Mouse (Mus musculus) midbrain, postnatal 0 days (tissue): ENCODE results near the gene Cacna2d2. TPM values are rescaled to one million over a fixed set of nuclear protein-coding genes. Genes with fewer than 3 reads are reported as not detected.

Experiments
- ATAC-seq: fragments of 200-750 bp; cut with Nextera tagmentation; 2 replicates; pipeline ENCODE4 v1.8.0; 2017; ENCODE audit warnings: moderate number of reproducible peaks, mild to moderate bottlenecking, moderate TSS enrichment, moderate library complexity; ENCODE audit not compliant: low FRiP score
- DNase-seq: peaks from one replicate; pipeline ENCODE4 v3.0.0-alpha.2; 2015; ENCODE audit warnings: low spot score
- H3K27ac ChIP-seq: fragments of 300-500 bp; sonication (generic); 2 replicates; pipeline ENCODE4 v1.5.1; 2014; ENCODE audit warnings: low read depth, mild to moderate bottlenecking, low read length, mixed read lengths
- H3K27me3 ChIP-seq: fragments of 300-500 bp; sonication (generic); 2 replicates; pipeline ENCODE4 v1.6.1; 2014; ENCODE audit warnings: low read length, control low read depth, mixed read lengths; ENCODE audit not compliant: insufficient read depth
- H3K36me3 ChIP-seq: fragments of 300-500 bp; sonication (generic); 2 replicates; pipeline ENCODE4 v1.6.1; 2014; ENCODE audit warnings: low read length, control low read depth, mixed read lengths; ENCODE audit not compliant: insufficient read depth
- H3K4me1 ChIP-seq: fragments of 300-500 bp; sonication (generic); 2 replicates; pipeline ENCODE4 v1.6.1; 2014; ENCODE audit warnings: mild to moderate bottlenecking, control low read depth, antibody characterized with exemption, low read length, mixed read lengths; ENCODE audit not compliant: insufficient read depth
- H3K4me2 ChIP-seq: fragments of 300-500 bp; sonication (generic); 2 replicates; pipeline ENCODE4 v1.6.1; 2014; ENCODE audit warnings: low read depth, mild to moderate bottlenecking, low read length, mixed read lengths; ENCODE audit not compliant: poor library complexity, severe bottlenecking
- H3K4me3 ChIP-seq: fragments of 300-500 bp; sonication (generic); 2 replicates; pipeline ENCODE4 v1.5.1; 2014; ENCODE audit warnings: low read depth, mild to moderate bottlenecking, low read length, moderate library complexity
- H3K9ac ChIP-seq: fragments of 300-500 bp; sonication (generic); replicated peaks from 2 replicates; pipeline ENCODE4 v1.6.1; 2014; ENCODE audit warnings: mild to moderate bottlenecking, low read length, moderate library complexity, mixed read lengths; ENCODE audit not compliant: poor library complexity, severe bottlenecking
- H3K9me3 ChIP-seq: fragments of 300-500 bp; sonication (generic); 2 replicates; pipeline ENCODE4 v1.6.1; 2016; ENCODE audit warnings: low read length, control low read depth
- CTCF ChIP-seq: IDR thresholded peaks from 2 replicates; pipeline ENCODE4 v1.5.1; 2016; ENCODE audit warnings: antibody characterized with exemption, mild to moderate bottlenecking
- WGBS: fragments of 180-500 bp; shearing (Covaris S2); extraction: QIAGEN DNeasy Blood & Tissue Kit; methylation state at CpG from one replicate; pipeline ENCODE4 v1.1.7; 2014; 5-methylcytosine and 5-hydroxymethylcytosine counted together
- polyA plus RNA-seq: library from polyadenylated mRNA; unstranded; fragments of >200 nt; fragmentation: Nextera tagmentation; extraction: Ambion mirVana; gene quantifications from 2 replicates; pipeline ENCODE4 v1.2.1, GENCODE M21; 2015
- total RNA-seq: library from RNA; depleted of rRNA; stranded (reverse); fragments of >200 nt; gene quantifications from 2 replicates; pipeline ENCODE4 v1.2.3, GENCODE M21; 2014

Cacna2d2 gene
- total and polyA plus RNA-seq, 2 experiments from 2014 or later = 9.0 to 191 TPM

- no peak overlapping the region for H3K4me2 ChIP-seq
- TF ChIP-seq CTCF = no peak
- H3K4me1 ChIP-seq = peaks cover 9% of the 10 kb centered on the region; the same call in 1 of the 2 replicates
- H3K4me3 ChIP-seq = no peak overlapping the region
- H3K9ac ChIP-seq = no peak overlapping the region
- H3K27ac ChIP-seq = no peak overlapping the region
- DNase-seq = no peak
- no peaks in the 10 kb centered on the region for H3K36me3 ChIP-seq
- ATAC-seq = peak; percentile 35; the same call in 1 of the 2 replicates
- no peaks in the 10 kb centered on the region for H3K9me3 ChIP-seq
- no peaks in the 10 kb centered on the region for H3K27me3 ChIP-seq
- 38% methylated on average over 6 of the region's 6 CpGs for WGBS
These were observed 17.7 kb downstream of the Cacna2d2 start for GRCm38 (mm10) chr9:107417106-107417505.

DNA sequence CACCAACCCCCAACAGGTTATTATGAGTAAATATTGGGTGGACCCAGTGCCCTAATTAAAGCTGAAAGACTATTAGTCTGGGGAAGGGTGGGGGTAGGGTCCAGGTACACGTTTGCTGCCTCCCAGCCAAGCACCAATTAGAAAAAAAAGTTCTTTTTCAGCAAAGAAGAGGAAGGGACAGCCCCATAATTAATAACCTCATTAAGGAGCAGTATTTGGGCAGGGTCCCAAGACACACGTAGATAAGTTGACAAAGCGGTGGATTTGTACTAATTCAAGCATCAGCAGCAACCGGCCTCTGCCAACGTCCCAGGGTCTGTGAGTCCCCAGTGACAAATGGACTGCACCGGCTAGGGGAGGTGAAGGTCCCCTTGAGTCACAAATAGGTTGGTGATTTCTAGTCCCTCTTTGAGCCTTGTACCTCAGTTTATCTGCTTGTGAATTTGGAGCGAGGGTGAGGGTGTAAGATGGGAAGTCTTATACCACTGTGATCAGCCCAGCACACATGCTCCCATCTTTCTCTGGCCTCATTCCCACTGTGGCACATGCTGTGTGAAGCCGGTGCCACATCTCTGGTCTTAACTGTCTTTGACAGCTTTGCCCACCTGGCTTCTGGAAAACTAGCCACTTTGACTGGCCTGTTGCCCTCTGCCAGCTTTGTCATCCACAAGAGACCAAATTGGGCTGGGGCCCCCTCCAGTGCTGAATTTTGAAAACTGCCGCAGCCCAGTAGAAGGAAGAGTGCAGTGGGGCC lies 20.3 kb downstream of the Cacna2d2 start:
- no peak for DNase-seq

GRCm38 (mm10) chr9:107420898-107421297 lies 21.5 kb downstream of the Cacna2d2 start:
- H3K9me3 ChIP-seq = no peaks in the 10 kb centered on the region
- H3K36me3 ChIP-seq = no peaks in the 10 kb centered on the region
- H3K4me3 ChIP-seq = no peak overlapping the region
- WGBS = 55% methylated on average over 5 of the region's 5 CpGs
- ATAC-seq (no peak), DNase-seq (no peak)
- H3K4me1 ChIP-seq = peaks cover 9% of the 10 kb centered on the region; the same call in 1 of the 2 replicates
- no peak for TF ChIP-seq CTCF
- no peak overlapping the region for H3K9ac ChIP-seq
- no peak overlapping the region for H3K4me2 ChIP-seq
- H3K27me3 ChIP-seq = no peaks in the 10 kb centered on the region
- H3K27ac ChIP-seq = no peak overlapping the region

More for the DNA sequence above, 20.3 kb downstream of the Cacna2d2 start:
- 79% methylated on average over 9 of the region's 9 CpGs for WGBS
- Histone ChIP-seq H3K9me3 (no peaks in the 10 kb centered on the region), H3K4me2 (no peak overlapping the region), H3K36me3 (no peaks in the 10 kb centered on the region), H3K27ac (no peak overlapping the region), H3K9ac (no peak overlapping the region), H3K4me3 (no peak overlapping the region), H3K27me3 (no peaks in the 10 kb centered on the region), H3K4me1 (peaks cover 9% of the 10 kb centered on the region; the same call in 1 of the 2 replicates)
- TF ChIP-seq CTCF = no peak
- ATAC-seq = no peak

DNA sequence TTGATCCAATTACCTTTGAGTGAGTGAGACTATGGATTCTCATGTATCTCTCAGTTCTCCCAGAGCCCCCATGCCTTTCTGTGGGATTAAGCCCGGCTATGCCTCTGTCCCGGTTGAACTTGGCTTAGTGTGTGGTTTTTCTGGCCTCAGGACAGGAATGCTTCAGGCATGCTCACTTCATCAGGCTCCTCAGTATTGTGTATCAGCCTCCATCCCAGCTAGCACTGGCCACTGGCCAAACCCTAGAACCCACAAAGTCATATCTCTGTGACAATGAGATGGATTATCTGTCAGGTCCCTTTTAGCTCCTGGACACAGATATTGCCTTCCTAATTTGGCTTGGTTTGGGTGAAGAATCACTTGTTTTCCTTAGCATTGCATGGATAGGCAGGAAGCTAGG lies 23.5 kb downstream of the Cacna2d2 start:
- TF ChIP-seq CTCF = no peak
- Histone ChIP-seq H3K27ac (no peak overlapping the region), H3K9ac (no peak overlapping the region), H3K4me3 (no peak overlapping the region), H3K36me3 (peaks cover 7% of the 10 kb centered on the region; the same call in 1 of the 2 replicates), H3K4me1 (peaks cover 9% of the 10 kb centered on the region; the same call in 1 of the 2 replicates), H3K4me2 (no peak overlapping the region), H3K9me3 (no peaks in the 10 kb centered on the region), H3K27me3 (no peaks in the 10 kb centered on the region)
- WGBS = 37% methylated on average over 2 of the region's 2 CpGs
- ATAC-seq = no peak
- DNase-seq = no peak

- no peak overlapping the region; the same call in 1 of the 2 replicates for H3K9ac ChIP-seq
- H3K4me2 ChIP-seq = no peak overlapping the region
- no peak overlapping the region for H3K27ac ChIP-seq
- no peak for TF ChIP-seq CTCF
- no peaks in the 10 kb centered on the region for H3K9me3 ChIP-seq
- 41% methylated on average over 12 of the region's 12 CpGs for WGBS
- ATAC-seq (no peak), DNase-seq (no peak)
- no peak overlapping the region for H3K4me3 ChIP-seq
- H3K36me3 ChIP-seq = peaks cover 7% of the 10 kb centered on the region; the same call in 1 of the 2 replicates
- no peaks in the 10 kb centered on the region for H3K27me3 ChIP-seq
- H3K4me1 ChIP-seq = peaks cover 9% of the 10 kb centered on the region; the same call in 1 of the 2 replicates
These were observed 25.2 kb downstream of the Cacna2d2 start for GRCm38 (mm10) chr9:107424485-107425175.

- Histone ChIP-seq H3K27me3 (no peaks in the 10 kb centered on the region), H3K36me3 (peaks cover 7% of the 10 kb centered on the region; the same call in 1 of the 2 replicates), H3K27ac (no peak overlapping the region), H3K9ac (no peak overlapping the region), H3K4me2 (no peak overlapping the region), H3K4me3 (no peak overlapping the region), H3K9me3 (no peaks in the 10 kb centered on the region), H3K4me1 (no peaks in the 10 kb centered on the region; the same call in 1 of the 2 replicates)
- DNase-seq = no peak
- no peak for TF ChIP-seq CTCF
- WGBS = 85% methylated on average over 7 of the region's 7 CpGs
- no peak for ATAC-seq
These were observed 28.5 kb downstream of the Cacna2d2 start for GRCm38 (mm10) chr9:107427876-107428275.
